14 mouse cellular contexts compared by ENCODE assay signal in the genomic region with DNA sequence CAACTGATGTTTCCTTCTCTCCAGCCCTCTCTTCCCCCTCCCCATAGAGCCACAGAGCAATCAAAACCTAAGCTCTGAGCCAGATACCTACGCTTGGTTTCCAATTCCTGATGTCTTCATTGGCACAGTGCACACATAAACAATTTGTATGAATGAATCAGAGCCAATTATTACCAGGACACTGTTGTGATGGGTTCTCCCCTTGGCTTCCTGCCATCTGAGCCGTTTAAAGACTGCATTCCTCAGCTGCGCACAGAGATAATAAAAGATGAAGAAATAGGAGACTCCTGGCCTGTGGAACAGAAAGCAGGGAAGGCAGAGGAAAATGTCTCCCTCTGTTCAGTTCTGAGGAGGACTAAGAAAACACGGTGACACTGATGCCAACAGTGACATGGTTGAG. TPM values are rescaled to one million over a fixed set of nuclear protein-coding genes. Genes with fewer than 3 reads are reported as not detected.
A peak's percentile ranks its signal among the peaks of the same experiment; 100 is the strongest.
DNase-seq lines count a peak whose midpoint lies in the region; ATAC-seq and TF ChIP-seq lines count a peak whose summit lies in the region.
"Had no signal": no experiment of that assay in that cellular context is flagged by ENCODE, and none has a peak within 500 bp of the region (broad histone marks: within the 10 kb centered on the region; RNA-seq: fewer than 3 reads in every experiment).

No protein-coding gene starts in this region.

- peak; percentile 48; the same call in 1 of the 2 replicates for ATAC-seq in forebrain, embryonic 14.5 days
- no peak for ATAC-seq in forebrain, embryonic 11.5 days (replicated peaks; ENCODE audit: low FRiP score)
- ATAC-seq in midbrain, postnatal 0 days (ENCODE audit: low FRiP score) = no peak
- no peak for ATAC-seq in midbrain, embryonic 13.5 days
- peak; percentile 70; the same call in 1 of the 2 replicates for ATAC-seq in lung, embryonic 15.5 days (ENCODE audit: borderline replicate concordance, extremely low read depth, low FRiP score, low TSS enrichment)

- H3K27ac ChIP-seq in forebrain, embryonic 14.5 days (ENCODE audit: low read depth, low read length) = no peak overlapping the region
- H3K27ac ChIP-seq in forebrain, embryonic 11.5 days (ENCODE audit: low read depth, low read length) = no peak overlapping the region
- H3K27ac ChIP-seq in midbrain, postnatal 0 days (ENCODE audit: low read depth, low read length) = no peak overlapping the region
- H3K27ac ChIP-seq in midbrain, embryonic 13.5 days = no peak overlapping the region
- H3K27ac ChIP-seq in lung, embryonic 15.5 days = peak overlapping the region; percentile 11; the same call in 1 of the 2 replicates
- H3K27ac ChIP-seq: midbrain, embryonic 10.5 days had no signal

- H3K27me3 ChIP-seq in forebrain, embryonic 14.5 days (replicated peaks; ENCODE audit: control insufficient read depth, insufficient read depth, low read length) = no peaks in the 10 kb centered on the region
- no peaks in the 10 kb centered on the region for H3K27me3 ChIP-seq in forebrain, embryonic 11.5 days (ENCODE audit: control insufficient read depth, insufficient read depth, low read length)
- H3K27me3 ChIP-seq in midbrain, postnatal 0 days (ENCODE audit: insufficient read depth, low read length) = no peaks in the 10 kb centered on the region
- no peaks in the 10 kb centered on the region for H3K27me3 ChIP-seq in midbrain, embryonic 13.5 days
- H3K27me3 ChIP-seq in lung, embryonic 15.5 days = no peaks in the 10 kb centered on the region

- WGBS in forebrain, embryonic 14.5 days = 19% methylated on average over 4 of the region's 4 CpGs
- 75% methylated on average over 4 of the region's 4 CpGs for WGBS in forebrain, embryonic 11.5 days
- 42% methylated on average over 4 of the region's 4 CpGs for WGBS in midbrain, postnatal 0 days
- 60% methylated on average over 4 of the region's 4 CpGs for WGBS in midbrain, embryonic 13.5 days
- WGBS in lung, embryonic 15.5 days = 34% methylated on average over 4 of the region's 4 CpGs

- no peak overlapping the region for H3K4me3 ChIP-seq in forebrain, embryonic 14.5 days (ENCODE audit: low read depth, low read length)
- no peak overlapping the region for H3K4me3 ChIP-seq in forebrain, embryonic 11.5 days (ENCODE audit: low read depth, low read length)
- H3K4me3 ChIP-seq in midbrain, postnatal 0 days (ENCODE audit: low read depth, low read length) = no peak overlapping the region
- no peak overlapping the region for H3K4me3 ChIP-seq in midbrain, embryonic 13.5 days (replicated peaks)
- no peak overlapping the region for H3K4me3 ChIP-seq in lung, embryonic 15.5 days
- H3K4me3 ChIP-seq: midbrain, embryonic 10.5 days had no signal

- no peak overlapping the region for H3K4me2 ChIP-seq in forebrain, embryonic 14.5 days (ENCODE audit: low read length)
- H3K4me2 ChIP-seq in forebrain, embryonic 11.5 days (ENCODE audit: low read depth, low read length, severe bottlenecking) = no peak overlapping the region
- no peak overlapping the region for H3K4me2 ChIP-seq in midbrain, postnatal 0 days (ENCODE audit: low read depth, low read length, poor library complexity, severe bottlenecking)
- H3K4me2 ChIP-seq in midbrain, embryonic 13.5 days (replicated peaks) = no peak overlapping the region
- H3K4me2 ChIP-seq in lung, embryonic 15.5 days = no peak overlapping the region

- no peaks in the 10 kb centered on the region; the same call in 1 of the 2 replicates for H3K9me3 ChIP-seq in forebrain, embryonic 14.5 days (replicated peaks; ENCODE audit: control insufficient read depth, low read length)
- H3K9me3 ChIP-seq in forebrain, embryonic 11.5 days (ENCODE audit: control insufficient read depth, low read length) = no peaks in the 10 kb centered on the region
- no peaks in the 10 kb centered on the region for H3K9me3 ChIP-seq in midbrain, postnatal 0 days (ENCODE audit: low read length)
- no peaks in the 10 kb centered on the region for H3K9me3 ChIP-seq in midbrain, embryonic 13.5 days
- no peaks in the 10 kb centered on the region for H3K9me3 ChIP-seq in lung, embryonic 15.5 days
- H3K9me3 ChIP-seq: midbrain, embryonic 10.5 days had no signal

- no peaks in the 10 kb centered on the region for H3K36me3 ChIP-seq in forebrain, embryonic 14.5 days (ENCODE audit: control insufficient read depth, insufficient read depth, low read length)
- H3K36me3 ChIP-seq in forebrain, embryonic 11.5 days (ENCODE audit: control insufficient read depth, insufficient read depth, low read length) = no peaks in the 10 kb centered on the region
- H3K36me3 ChIP-seq in midbrain, postnatal 0 days (ENCODE audit: insufficient read depth, low read length) = no peaks in the 10 kb centered on the region
- H3K36me3 ChIP-seq in midbrain, embryonic 13.5 days = no peaks in the 10 kb centered on the region
- H3K36me3 ChIP-seq in lung, embryonic 15.5 days = no peaks in the 10 kb centered on the region
- H3K36me3 ChIP-seq: midbrain, embryonic 10.5 days had no signal

- H3K9ac ChIP-seq in forebrain, embryonic 14.5 days (ENCODE audit: low read length) = no peak overlapping the region
- no peak overlapping the region for H3K9ac ChIP-seq in forebrain, embryonic 11.5 days (ENCODE audit: low read length)
- H3K9ac ChIP-seq in midbrain, postnatal 0 days (replicated peaks; ENCODE audit: low read length, poor library complexity, severe bottlenecking) = no peak overlapping the region
- H3K9ac ChIP-seq in midbrain, embryonic 13.5 days (replicated peaks) = no peak overlapping the region
- no peak overlapping the region for H3K9ac ChIP-seq in lung, embryonic 15.5 days

- DNase-seq in forebrain, embryonic 14.5 days (ENCODE audit: low spot score) = peak; percentile 82
- no peak for DNase-seq in forebrain, embryonic 11.5 days (ENCODE audit: low spot score)
- DNase-seq in midbrain, postnatal 0 days (ENCODE audit: low spot score) = peak; percentile 77
- DNase-seq in fat pad, adult 2 months (ENCODE audit: extremely low read depth, low read depth, low spot score) = peak; percentile 21
- DNase-seq in testis, postnatal 10 days (ENCODE audit: low spot score) = no peak
- DNase-seq in embryo, embryonic 10 days (ENCODE audit: low spot score) = no peak
- DNase-seq: right cerebral cortex, postnatal 14 days; thymus, adult 18-20 months had no signal

- no peak for TF ChIP-seq CTCF in midbrain, postnatal 0 days (IDR thresholded peaks at IDR 0.05)

- no peaks in the 10 kb centered on the region for H3K4me1 ChIP-seq in forebrain, embryonic 14.5 days (ENCODE audit: control insufficient read depth, insufficient read depth, low read length)
- no peaks in the 10 kb centered on the region for H3K4me1 ChIP-seq in forebrain, embryonic 11.5 days (replicated peaks; ENCODE audit: control insufficient read depth, insufficient read depth, low read length)
- H3K4me1 ChIP-seq in midbrain, postnatal 0 days (ENCODE audit: insufficient read depth, low read length) = no peaks in the 10 kb centered on the region
- H3K4me1 ChIP-seq in midbrain, embryonic 13.5 days (replicated peaks) = no peaks in the 10 kb centered on the region
- peaks cover 17% of the 10 kb centered on the region; the same call in 1 of the 2 replicates for H3K4me1 ChIP-seq in lung, embryonic 15.5 days

RNA-seq across cellular contexts. Expression of a gene that starts 25.6 kb away (rescaled TPM):
- polyA plus RNA-seq in forebrain, embryonic 14.5 days (2014; fragmentation: Nextera tagmentation; extraction: Ambion mirVana) = not detected in 2 replicates
- not detected in 2 replicates for polyA plus RNA-seq in forebrain, embryonic 11.5 days (2014; fragmentation: Nextera tagmentation; extraction: Ambion mirVana)
- total RNA-seq in midbrain, postnatal 0 days (2014; rRNA removed) = not detected in 2 replicates
- not detected in 2 replicates for polyA plus RNA-seq in midbrain, postnatal 0 days (2015; fragmentation: Nextera tagmentation; extraction: Ambion mirVana)
- polyA plus RNA-seq in midbrain, embryonic 13.5 days (2015; fragmentation: Nextera tagmentation; extraction: Ambion mirVana) = not detected in 2 replicates
- not detected in 2 replicates for polyA plus RNA-seq in lung, embryonic 15.5 days (2015; fragmentation: Nextera tagmentation; extraction: Ambion mirVana)
- total RNA-seq: gastrocnemius, postnatal 4 days; left cerebral cortex, postnatal 14 days had no signal
- polyA plus RNA-seq: embryonic facial prominence, embryonic 11.5 days; midbrain, embryonic 10.5 days had no signal

Comparison
In these comparisons a context has a peak if more than half of its experiments do, and no peak if none do; other contexts are left out.
1. ATAC-seq: peak in forebrain, embryonic 14.5 days (single experiment) and lung, embryonic 15.5 days (single experiment); none in forebrain, embryonic 11.5 days (single experiment), midbrain, postnatal 0 days (single experiment) and midbrain, embryonic 13.5 days (single experiment).
2. DNase-seq: peak in forebrain, embryonic 14.5 days (single experiment), midbrain, postnatal 0 days (single experiment) and fat pad, adult 2 months (single experiment); none in forebrain, embryonic 11.5 days (single experiment), testis, postnatal 10 days (single experiment) and embryo, embryonic 10 days (single experiment).